Mouse (Mus musculus) embryonic fibroblast, embryonic 13.5 days (primary cell): ENCODE measurements around the gene Cenpj.

Source experiments
- CTCF ChIP-seq: IDR thresholded peaks from 2 replicates; pipeline ENCODE4 v1.5.1; 2011; ENCODE audit warnings: mild to moderate bottlenecking, control low read depth, low read length, moderate library complexity, borderline replicate concordance; ENCODE audit not compliant: insufficient read depth
- POLR2A ChIP-seq: IDR thresholded peaks from 2 replicates; pipeline ENCODE4 v1.6.1; 2011; ENCODE audit warnings: low read depth, mild to moderate bottlenecking, control low read depth, low read length, moderate library complexity

GRCm38 (mm10) chr14:56582294-56582693 lies 7.1 kb upstream of the Cenpj start:
- TF ChIP-seq CTCF (no peak), POLR2A (no peak)
